ENCODE assay signal across 8 mouse cellular contexts in the genomic region with DNA sequence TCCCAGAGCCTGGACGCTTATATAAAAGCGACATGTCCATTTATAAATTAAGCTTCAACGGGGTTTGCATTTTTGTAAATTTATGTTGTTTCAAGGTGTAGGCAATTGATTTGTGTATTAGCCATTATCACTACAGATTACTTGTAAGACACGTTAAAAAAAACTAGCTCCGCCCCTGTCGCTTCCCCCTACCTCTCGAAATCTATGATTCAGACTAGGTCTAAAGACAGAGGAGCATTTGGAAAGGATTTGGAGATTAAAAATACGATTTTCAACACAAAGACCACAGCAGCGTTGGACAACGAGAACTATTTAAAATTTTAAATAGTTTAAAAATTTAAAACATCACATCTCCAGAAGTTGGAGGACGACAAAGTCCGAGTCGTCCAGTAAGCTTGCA. TPM values are rescaled to one million over a fixed set of nuclear protein-coding genes. Genes with fewer than 3 reads are reported as not detected.
DNase-seq lines count a peak whose midpoint lies in the region; ATAC-seq and TF ChIP-seq lines count a peak whose summit lies in the region.

No protein-coding gene starts in this region.

- TF ChIP-seq POLR2A in limb, embryonic 14.5 days (IDR thresholded peaks at IDR 0.05; ENCODE audit: borderline replicate concordance, extremely low read depth, insufficient read depth, insufficient read length): no peak
- no peak for TF ChIP-seq POLR2A in small intestine, adult 2 months (IDR thresholded peaks at IDR 0.05; ENCODE audit: low read depth, low read length)

- 2% methylated on average over 13 of the region's 13 CpGs for WGBS in lung, embryonic 14.5 days
- 3% methylated on average over 13 of the region's 13 CpGs for WGBS in forebrain, embryonic 13.5 days
- 4% methylated on average over 13 of the region's 13 CpGs for WGBS in limb, embryonic 14.5 days
- 8% methylated on average over 13 of the region's 13 CpGs for WGBS in small intestine, adult 2 months

- H3K4me1 ChIP-seq in lung, embryonic 14.5 days (ENCODE audit: insufficient read depth): no peaks in the 10 kb centered on the region
- peaks cover 15% of the 10 kb centered on the region; the same call in 1 of the 2 replicates for H3K4me1 ChIP-seq in forebrain, embryonic 13.5 days
- peaks cover 3% of the 10 kb centered on the region; the same call in 1 of the 2 replicates for H3K4me1 ChIP-seq in limb, embryonic 14.5 days (ENCODE audit: control insufficient read depth, insufficient read depth, low read length)
- no peaks in the 10 kb centered on the region; the same call in 1 of the 2 replicates for H3K4me1 ChIP-seq in small intestine, adult 2 months (ENCODE audit: control insufficient read depth, insufficient read depth, insufficient read length, low read length)

- no peaks in the 10 kb centered on the region for H3K36me3 ChIP-seq in lung, embryonic 14.5 days (ENCODE audit: insufficient read depth)
- no peaks in the 10 kb centered on the region for H3K36me3 ChIP-seq in forebrain, embryonic 13.5 days (ENCODE audit: poor library complexity, severe bottlenecking)
- no peaks in the 10 kb centered on the region for H3K36me3 ChIP-seq in limb, embryonic 14.5 days (ENCODE audit: control insufficient read depth, insufficient read depth, low read length)
- no peaks in the 10 kb centered on the region for H3K36me3 ChIP-seq in small intestine, adult 2 months (ENCODE audit: control insufficient read depth, insufficient read depth, low read length)

- no peaks in the 10 kb centered on the region for H3K9me3 ChIP-seq in lung, embryonic 14.5 days (ENCODE audit: low read depth, low read length)
- no peaks in the 10 kb centered on the region for H3K9me3 ChIP-seq in forebrain, embryonic 13.5 days (replicated peaks)
- peaks cover 3% of the 10 kb centered on the region; the same call in 1 of the 2 replicates for H3K9me3 ChIP-seq in limb, embryonic 14.5 days (ENCODE audit: control insufficient read depth, low read length)

- H3K27me3 ChIP-seq in lung, embryonic 14.5 days (ENCODE audit: insufficient read depth, low read length): no peaks in the 10 kb centered on the region
- H3K27me3 ChIP-seq in forebrain, embryonic 13.5 days: no peaks in the 10 kb centered on the region
- H3K27me3 ChIP-seq in limb, embryonic 14.5 days (ENCODE audit: control insufficient read depth, insufficient read depth, low read length): no peaks in the 10 kb centered on the region
- no peaks in the 10 kb centered on the region for H3K27me3 ChIP-seq in small intestine, adult 2 months (ENCODE audit: control insufficient read depth, insufficient read depth, low read length)

- peak; percentile 57 for DNase-seq in lung, embryonic 14.5 days
- DNase-seq in lung, postnatal 4 days: no peak
- peak; percentile 13 for DNase-seq in limb, embryonic 14.5 days (ENCODE audit: low spot score)
- no peak for DNase-seq in spleen, postnatal 10 days (ENCODE audit: low spot score in 2 of 2)
- DNase-seq in Muller cell, postnatal 12 days (ENCODE audit: inconsistent ontology term): no peak
- DNase-seq in ovary, postnatal 14 days (ENCODE audit: low spot score): no peak

- H3K4me3 ChIP-seq in lung, embryonic 14.5 days (ENCODE audit: low read depth, low read length): peak overlapping the region; percentile 68
- H3K4me3 ChIP-seq in forebrain, embryonic 13.5 days: peak overlapping the region; percentile 78
- H3K4me3 ChIP-seq in limb, embryonic 14.5 days (replicated peaks; ENCODE audit: low read length): peak overlapping the region; percentile 87
- H3K4me3 ChIP-seq in small intestine, adult 2 months (ENCODE audit: low read depth, low read length): peak overlapping the region; percentile 69

- TF ChIP-seq CTCF in lung, embryonic 14.5 days (IDR thresholded peaks at IDR 0.05; ENCODE audit: low read depth): no peak
- TF ChIP-seq CTCF in small intestine, adult 2 months (IDR thresholded peaks at IDR 0.05; ENCODE audit: extremely low read depth, insufficient read length, insufficient replicate concordance, low read depth, low read length): no peak

- ATAC-seq in lung, embryonic 14.5 days (ENCODE audit: insufficient read depth): no peak
- no peak for ATAC-seq in forebrain, embryonic 13.5 days
- no peak for ATAC-seq in limb, embryonic 14.5 days (ENCODE audit: low FRiP score, low read depth)

- peak overlapping the region; percentile 97 for H3K27ac ChIP-seq in lung, embryonic 14.5 days (ENCODE audit: low read depth)
- peak overlapping the region; percentile 68; the same call in 1 of the 2 replicates for H3K27ac ChIP-seq in forebrain, embryonic 13.5 days
- H3K27ac ChIP-seq in limb, embryonic 14.5 days (replicated peaks; ENCODE audit: low read depth, low read length): peak overlapping the region; percentile 95
- peak overlapping the region; percentile 97 for H3K27ac ChIP-seq in small intestine, adult 2 months (ENCODE audit: insufficient read depth, low read depth, low read length)

- H3K9ac ChIP-seq in lung, embryonic 14.5 days: peak overlapping the region; percentile 75
- H3K9ac ChIP-seq in forebrain, embryonic 13.5 days: peak overlapping the region; percentile 70
- peak overlapping the region; percentile 78 for H3K9ac ChIP-seq in limb, embryonic 14.5 days (ENCODE audit: low read depth, low read length, severe bottlenecking)

- peak overlapping the region; percentile 82 for H3K4me2 ChIP-seq in lung, embryonic 14.5 days
- H3K4me2 ChIP-seq in forebrain, embryonic 13.5 days: peak overlapping the region; percentile 85
- H3K4me2 ChIP-seq in limb, embryonic 14.5 days (replicated peaks; ENCODE audit: low read depth, low read length, severe bottlenecking): peak overlapping the region; percentile 52

RNA-seq across cellular contexts. Expression of gene Fat1, which starts 0.8 kb away (rescaled TPM):
- 30.6 and 32.1 TPM in 2 replicates for polyA plus RNA-seq in lung, embryonic 14.5 days (2014; fragmentation: Nextera tagmentation; extraction: Ambion mirVana)
- 10.0 and 14.2 TPM in 2 replicates for polyA plus RNA-seq in forebrain, embryonic 13.5 days (2015; fragmentation: Nextera tagmentation; extraction: Ambion mirVana)
- 81.1 and 108 TPM in 2 replicates for polyA plus RNA-seq in limb, embryonic 14.5 days (2012; rRNA removed)
- 56.6 and 60.7 TPM in 2 replicates for polyA plus RNA-seq in limb, embryonic 14.5 days (2014; fragmentation: Nextera tagmentation; extraction: Ambion mirVana)
- 20.4 and 54.0 TPM in 2 replicates for polyA plus RNA-seq in small intestine, adult 2 months (2012; rRNA removed)

Comparison
In these comparisons a context has a peak if more than half of its experiments do, and no peak if none do; other contexts are left out.
1. DNase-seq: peak in lung, embryonic 14.5 days (single experiment) and limb, embryonic 14.5 days (single experiment); none in lung, postnatal 4 days (0 of 2), spleen, postnatal 10 days (0 of 2), Muller cell, postnatal 12 days (single experiment) and ovary, postnatal 14 days (single experiment).
2. Peak in every context shown above with its lines, with median percentiles within 50 percentile points of each other: H3K27ac ChIP-seq, H3K4me2 ChIP-seq, H3K4me3 ChIP-seq and H3K9ac ChIP-seq.